Mouse (Mus musculus) yolk sac, embryonic 10.5 days (tissue): ENCODE results near the gene Eif4e.

Experiments
- DNase-seq: peaks from one replicate; pipeline ENCODE4 v3.0.0-alpha.2; 2017; ENCODE audit warnings: low spot score

Eif4e gene

GRCm38 (mm10) chr3:138526073-138526915 lies at the start of gene Eif4e:
Gene Eif4e (plus strand): TSS chr3:138526179.
- peak; percentile 79 for DNase-seq

- no peak for DNase-seq
Measured at GRCm38 (mm10) chr3:138479489-138479888, 46.5 kb upstream of the Eif4e start.

- no peak for DNase-seq
Measured at GRCm38 (mm10) chr3:138481526-138482284, 44.3 kb upstream of the Eif4e start.

- DNase-seq = no peak
Measured at GRCm38 (mm10) chr3:138483240-138483639, 42.7 kb upstream of the Eif4e start.

GRCm38 (mm10) chr3:138488584-138489326 lies 37.2 kb upstream of the Eif4e start:
- no peak for DNase-seq

GRCm38 (mm10) chr3:138489327-138490033 lies 36.5 kb upstream of the Eif4e start, which contains the start of gene Metap1:
Gene Metap1 (minus strand): TSS chr3:138489515.
- peak; percentile 98 for DNase-seq

- no peak for DNase-seq
Measured at GRCm38 (mm10) chr3:138490034-138490337, 36.0 kb upstream of the Eif4e start.

GRCm38 (mm10) chr3:138493668-138494067 lies 32.3 kb upstream of the Eif4e start:
- no peak for DNase-seq

GRCm38 (mm10) chr3:138494565-138494964 lies 31.4 kb upstream of the Eif4e start:
- DNase-seq = no peak

- no peak for DNase-seq
Measured at GRCm38 (mm10) chr3:138495166-138496145, 30.5 kb upstream of the Eif4e start.

- DNase-seq = no peak
Measured at GRCm38 (mm10) chr3:138498731-138499130, 27.2 kb upstream of the Eif4e start.

GRCm38 (mm10) chr3:138499854-138500740 lies 25.9 kb upstream of the Eif4e start:
- peak; percentile 21 for DNase-seq

- no peak for DNase-seq
Measured at GRCm38 (mm10) chr3:138503754-138504153, 22.2 kb upstream of the Eif4e start.

GRCm38 (mm10) chr3:138506749-138507148 lies 19.2 kb upstream of the Eif4e start:
- no peak for DNase-seq

GRCm38 (mm10) chr3:138509581-138509980 lies 16.4 kb upstream of the Eif4e start:
- no peak for DNase-seq

GRCm38 (mm10) chr3:138510471-138510870 lies 15.5 kb upstream of the Eif4e start:
- no peak for DNase-seq

- DNase-seq = no peak
Measured at GRCm38 (mm10) chr3:138513243-138513642, 12.7 kb upstream of the Eif4e start.

- DNase-seq = no peak
Measured at GRCm38 (mm10) chr3:138514749-138515148, 11.2 kb upstream of the Eif4e start.

- no peak for DNase-seq
Measured at GRCm38 (mm10) chr3:138515656-138516370, 10.2 kb upstream of the Eif4e start.
